Mouse (Mus musculus): ENCODE data around the gene Marveld1.

Marveld1 gene

GRCm38 (mm10) chr19:42176841-42177240 is 29.6 kb downstream of the Marveld1 start:
- DNase-seq = no peak

DNA sequence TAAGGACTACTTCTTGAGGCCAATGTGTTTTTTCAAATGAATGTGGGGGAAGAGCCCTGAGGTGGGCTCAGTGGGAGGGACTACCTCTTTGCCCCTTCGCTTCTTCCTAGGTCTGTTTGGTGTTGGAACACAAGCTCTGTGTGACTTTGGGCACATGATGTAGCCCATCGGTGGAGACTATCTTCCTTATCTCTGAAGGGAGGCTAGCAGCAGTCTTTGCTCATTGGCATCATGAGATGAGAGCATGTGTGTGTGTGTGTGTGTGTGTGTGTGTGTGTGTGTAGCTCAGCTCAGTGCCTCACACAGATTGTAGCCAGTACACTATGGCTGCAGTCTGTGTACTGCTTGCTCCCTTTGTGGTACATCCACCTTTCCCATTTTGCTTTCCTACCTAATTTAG is 30.3 kb downstream of the Marveld1 start:
- no peak for DNase-seq

DNA sequence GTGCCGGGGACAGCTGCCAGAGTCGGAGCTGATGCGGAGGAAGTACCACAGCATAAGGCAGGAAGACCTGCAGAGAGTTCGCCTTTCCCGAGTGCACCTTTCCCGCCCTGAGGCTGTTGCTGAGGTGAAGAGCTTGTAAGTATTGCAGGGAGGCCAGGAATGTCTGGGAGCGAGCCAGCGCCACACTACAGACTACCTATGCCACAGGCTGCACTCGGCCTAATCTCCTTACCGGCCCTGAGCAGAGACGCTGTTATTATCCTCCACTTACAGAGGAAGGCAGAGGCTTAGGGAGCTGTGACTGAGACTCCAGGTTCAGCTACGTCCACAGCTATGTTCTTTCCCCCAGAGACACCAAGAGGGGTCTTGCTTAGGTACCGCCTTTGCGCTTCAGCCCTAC is 32.2 kb downstream of the Marveld1 start:
- no peak for DNase-seq

GRCm38 (mm10) chr19:42182673-42183072 is 35.5 kb downstream of the Marveld1 start:
- no peak for DNase-seq

DNA sequence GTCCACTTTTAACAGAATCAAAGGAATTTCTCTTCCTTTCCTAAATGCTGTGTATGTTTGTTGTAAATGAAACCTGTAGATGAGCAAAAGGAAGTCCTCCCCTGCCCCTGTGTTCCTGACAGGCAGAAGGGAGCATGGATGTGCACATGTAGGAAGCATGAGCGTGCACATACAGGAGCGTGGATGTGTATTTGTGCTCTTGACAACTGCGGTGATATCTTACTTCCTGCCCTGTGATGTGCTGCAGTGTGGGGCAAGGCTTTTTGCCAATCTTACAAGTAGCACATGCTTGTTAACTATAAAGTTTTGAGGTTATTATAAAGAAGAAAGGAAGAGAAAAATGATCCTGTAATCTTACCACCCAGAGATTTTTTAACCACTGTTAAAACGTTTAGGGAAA is 42.5 kb downstream of the Marveld1 start:
- no peak for DNase-seq

DNA sequence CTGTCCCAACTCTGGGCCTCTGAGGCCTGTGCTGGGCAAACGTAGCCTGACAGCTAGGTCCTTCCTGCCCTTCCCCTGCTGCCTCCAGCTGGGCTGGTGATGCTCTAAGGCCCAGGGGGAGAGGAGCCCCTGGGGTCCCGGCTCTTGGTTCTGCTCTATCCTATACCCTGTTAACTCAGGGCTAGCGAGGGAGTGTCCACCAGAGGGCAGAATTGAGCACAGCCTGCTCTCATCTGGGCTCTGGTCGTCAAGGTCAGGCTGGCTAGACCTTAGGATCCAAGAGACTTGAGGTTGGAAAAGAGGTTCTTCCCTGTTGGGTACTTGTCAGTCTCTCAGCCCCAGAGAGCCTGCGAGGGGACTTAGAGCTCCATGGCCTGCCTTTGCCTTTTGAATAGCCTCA is 43.3 kb downstream of the Marveld1 start:
- peak; percentile 63 to 80 for DNase-seq

- DNase-seq = no peak
These were observed 46.1 kb downstream of the Marveld1 start for GRCm38 (mm10) chr19:42193311-42193710.

DNA sequence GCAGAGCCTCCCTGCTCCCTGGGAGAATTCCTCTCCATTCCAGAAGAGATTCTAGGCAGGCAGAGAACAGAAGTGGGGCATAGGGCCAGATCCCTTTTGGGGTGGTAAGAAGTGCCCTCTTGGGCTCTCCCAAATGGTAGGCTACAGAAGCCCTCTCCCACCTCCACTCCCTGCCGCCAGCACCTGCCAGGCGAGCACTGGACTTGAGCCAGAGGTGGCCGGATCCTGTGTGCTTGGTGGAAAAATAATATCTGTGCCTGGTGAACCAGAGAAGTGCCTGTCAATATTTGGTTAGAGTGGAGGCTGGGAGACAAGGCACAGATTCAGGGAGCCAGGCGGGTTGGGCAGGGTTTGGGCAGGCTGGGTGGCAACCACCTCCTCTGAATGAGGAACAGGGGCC is 49.2 kb downstream of the Marveld1 start:
- DNase-seq = peak; percentile 11 to 56

DNA sequence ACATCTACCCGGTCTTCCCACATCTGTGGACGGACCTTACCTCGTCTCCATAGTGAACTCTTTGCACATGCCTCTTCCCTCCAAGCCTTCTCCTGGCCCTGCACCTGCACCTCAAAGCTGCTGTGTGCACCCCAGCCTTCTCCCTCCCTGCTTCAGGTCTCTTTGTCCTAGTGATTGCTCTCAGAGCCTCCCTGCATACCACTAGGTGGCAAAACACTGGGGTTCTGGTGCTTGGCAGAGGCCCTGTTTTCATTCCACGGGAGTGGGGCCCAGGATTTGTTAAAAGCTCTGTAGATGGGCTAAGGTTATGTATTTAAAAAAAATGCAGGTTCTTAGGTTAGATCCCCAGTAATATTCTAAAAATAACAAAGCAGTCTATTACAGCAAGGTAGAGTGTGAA is 49.9 kb downstream of the Marveld1 start:
- no peak for DNase-seq

DNA sequence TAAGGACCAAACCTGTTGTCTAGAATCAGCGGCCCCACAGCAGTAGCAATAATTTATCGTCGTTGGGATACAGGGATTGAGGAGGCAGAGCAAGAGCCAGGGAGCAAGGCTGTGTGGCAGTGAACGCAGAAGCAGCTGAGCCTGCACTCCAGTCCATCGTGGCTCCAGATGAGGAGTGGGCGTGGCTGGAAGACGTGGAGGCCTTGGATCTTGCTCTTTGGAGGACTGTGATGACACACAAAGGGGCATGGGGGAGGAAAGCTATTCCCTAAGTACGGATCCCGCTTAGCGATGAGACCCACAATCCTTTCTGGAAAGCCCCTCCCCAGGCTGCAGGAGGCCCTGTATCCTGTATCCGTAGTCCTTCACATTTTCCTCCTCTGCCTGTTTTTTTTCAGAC is 50.8 kb downstream of the Marveld1 start:
- DNase-seq = peak in 1 of 2 experiments; percentile 8

Measured in kidney, postnatal 25 days (tissue).